Mouse (Mus musculus) left cerebral cortex, postnatal 36 days (tissue): ENCODE measurements around the gene Spdye4b. TPM values are rescaled to one million over a fixed set of nuclear protein-coding genes. Genes with fewer than 3 reads are reported as not detected.
"Not testable (repeated sequence)": the region's sequence is repeated elsewhere in the genome, so short reads cannot be mapped to it uniquely, and the experiment has no call there.

Source experiments
- DNase-seq, 2 experiments: peaks; one replicate each; pipeline ENCODE4 v3.0.0; 2021 to 2022; ENCODE audit warnings: low spot score in 2 of 2, mixed read lengths in 1 of 2
- intact Hi-C: fragments of 180-260 bp; cut with DNase I; formaldehyde crosslinking; loops from one replicate; pipeline ENCODE4 v1.15.1; 2025
- total RNA-seq, 2 experiments: library from RNA; stranded (reverse); gene quantifications; 2 replicates each; pipeline ENCODE4 v1.2.3; 2021

Spdye4b gene
- not detected for total RNA-seq

- DNase-seq, result peak; percentile 95 to 97
- intact Hi-C loops, result loop anchor here (1.0 to 2.0 kb wide), 2 partner anchors 55 to 68 kb away; partner anchors contain the start of genes Rnf216 and Zfp12
Measured at GRCm38 (mm10) chr5:143180255-143181076, at the start of gene Spdye4b, which contains the start of gene Rbak. Gene Spdye4b (plus strand): TSS chr5:143181017. Gene Rbak (minus strand): TSS chr5:143180775.

GRCm38 (mm10) chr5:143132935-143133514 is 47.8 kb upstream of the Spdye4b start:
- no peak for DNase-seq
- intact Hi-C loops, result no loop called here

- intact Hi-C loops, DNase-seq: not testable (repeated sequence)
Measured at GRCm38 (mm10) chr5:143134216-143135010, 46.4 kb upstream of the Spdye4b start.

- intact Hi-C loops, result no loop called here
- DNase-seq, result no peak
Measured at GRCm38 (mm10) chr5:143135042-143135441, 45.8 kb upstream of the Spdye4b start.

GRCm38 (mm10) chr5:143137580-143137979 is 43.2 kb upstream of the Spdye4b start:
- no peak for DNase-seq
- intact Hi-C loops, result no loop called here

GRCm38 (mm10) chr5:143147481-143147880 is 33.3 kb upstream of the Spdye4b start, which contains the start of gene Olfr718-ps1:
Gene Olfr718-ps1 (minus strand): TSS chr5:143147581.
- no peak for DNase-seq
- intact Hi-C loops, result no loop called here

GRCm38 (mm10) chr5:143148661-143149060 is 32.2 kb upstream of the Spdye4b start:
- intact Hi-C loops, result no loop called here
- DNase-seq, result no peak

- no peak for DNase-seq
- intact Hi-C loops, result no loop called here
Measured at GRCm38 (mm10) chr5:143149536-143149935, 31.3 kb upstream of the Spdye4b start.

- no peak for DNase-seq
- intact Hi-C loops, result no loop called here
Measured at GRCm38 (mm10) chr5:143150044-143150443, 30.8 kb upstream of the Spdye4b start.

- intact Hi-C loops, result no loop called here
- DNase-seq, result no peak
Measured at GRCm38 (mm10) chr5:143153756-143154155, 27.1 kb upstream of the Spdye4b start.

GRCm38 (mm10) chr5:143155534-143155933 is 25.3 kb upstream of the Spdye4b start:
- DNase-seq, result no peak
- intact Hi-C loops, result no loop called here

GRCm38 (mm10) chr5:143165508-143166070 is 15.2 kb upstream of the Spdye4b start:
- intact Hi-C loops, result no loop called here
- DNase-seq, result no peak

GRCm38 (mm10) chr5:143175970-143176369 is 4.8 kb upstream of the Spdye4b start:
- intact Hi-C loops, result no loop called here

GRCm38 (mm10) chr5:143177541-143178200 is 3.1 kb upstream of the Spdye4b start:
- no peak for DNase-seq
- intact Hi-C loops, result no loop called here

More at GRCm38 (mm10) chr5:143175970-143176369, 4.8 kb upstream of the Spdye4b start:
- no peak for DNase-seq

GRCm38 (mm10) chr5:143179179-143179578 is 1.6 kb upstream of the Spdye4b start:
- DNase-seq, result no peak
- intact Hi-C loops, result no loop called here

GRCm38 (mm10) chr5:143188014-143188413 is 7.2 kb downstream of the Spdye4b start:
- intact Hi-C loops, DNase-seq: not testable (repeated sequence)

- no peak for DNase-seq
- intact Hi-C loops, result no loop called here
Measured at GRCm38 (mm10) chr5:143192806-143193205, 12.0 kb downstream of the Spdye4b start.

GRCm38 (mm10) chr5:143194747-143195146 is 13.9 kb downstream of the Spdye4b start:
- intact Hi-C loops, result not testable (repeated sequence)

GRCm38 (mm10) chr5:143195166-143195565 is 14.3 kb downstream of the Spdye4b start:
- no peak for DNase-seq
- intact Hi-C loops, result no loop called here

More at GRCm38 (mm10) chr5:143194747-143195146, 13.9 kb downstream of the Spdye4b start:
- not testable (repeated sequence) for DNase-seq
